Comparison of ENCODE assay signal across 22 mouse cellular contexts in genomic region chr6:94126763-94127162, GRCm38 (mm10).
DNase-seq lines count a peak whose midpoint lies in the region; ATAC-seq and TF ChIP-seq lines count a peak whose summit lies in the region.
"Had no signal": no experiment of that assay in that cellular context is flagged by ENCODE, and none has a peak within 500 bp of the region (broad histone marks: within the 10 kb centered on the region; RNA-seq: fewer than 3 reads in every experiment).

No protein-coding gene starts in this region.

- 39% methylated on average over 4 of the region's 4 CpGs for WGBS in lung, embryonic 14.5 days
- WGBS in lung, adult 2 months: 34% methylated on average over 4 of the region's 4 CpGs
- 54% methylated on average over 4 of the region's 4 CpGs for WGBS in stomach, embryonic 16.5 days

- intact Hi-C loops in gastrocnemius, postnatal 14 days (cut with DNase I; ENCODE audit: low total_unique reads): no loop called here

- peaks cover 27% of the 10 kb centered on the region for H3K4me1 ChIP-seq in lung, embryonic 14.5 days (ENCODE audit: insufficient read depth)
- H3K4me1 ChIP-seq in lung, adult 2 months (ENCODE audit: control insufficient read depth, insufficient read depth, low read length): peaks cover 12% of the 10 kb centered on the region
- H3K4me1 ChIP-seq in stomach, embryonic 16.5 days (ENCODE audit: control insufficient read depth, insufficient read depth, low read length): peaks cover 32% of the 10 kb centered on the region

- H3K27ac ChIP-seq in lung, embryonic 14.5 days (ENCODE audit: low read depth): peak overlapping the region; percentile 69; the same call in 1 of the 2 replicates
- H3K27ac ChIP-seq in stomach, embryonic 16.5 days (ENCODE audit: low read length): peak overlapping the region; percentile 26; the same call in 1 of the 2 replicates
- H3K27ac ChIP-seq: embryonic facial prominence, embryonic 15.5 days; heart, embryonic 15.5 days; hindbrain, embryonic 13.5 days; hindbrain, postnatal 0 days had no signal

- H3K36me3 ChIP-seq in lung, embryonic 14.5 days (ENCODE audit: insufficient read depth): no peaks in the 10 kb centered on the region
- no peaks in the 10 kb centered on the region for H3K36me3 ChIP-seq in stomach, embryonic 16.5 days (ENCODE audit: control insufficient read depth, insufficient read depth, low read length)
- H3K36me3 ChIP-seq: embryonic facial prominence, embryonic 15.5 days; heart, embryonic 15.5 days; hindbrain, embryonic 13.5 days had no signal

- H3K4me3 ChIP-seq in lung, embryonic 14.5 days (ENCODE audit: low read depth, low read length): no peak overlapping the region
- no peak overlapping the region for H3K4me3 ChIP-seq in lung, adult 2 months (replicated peaks; ENCODE audit: extremely low read depth, low read depth, low read length)
- H3K4me3 ChIP-seq in stomach, embryonic 16.5 days (replicated peaks; ENCODE audit: low read length): no peak overlapping the region
- H3K4me3 ChIP-seq: embryonic facial prominence, embryonic 15.5 days; erythroblast, embryonic 14.5 days; heart, embryonic 15.5 days; hindbrain, embryonic 13.5 days had no signal

- H3K9ac ChIP-seq in lung, embryonic 14.5 days: no peak overlapping the region
- H3K9ac ChIP-seq in stomach, embryonic 16.5 days (ENCODE audit: low read length): no peak overlapping the region
- H3K9ac ChIP-seq: embryonic facial prominence, embryonic 15.5 days; heart, embryonic 15.5 days; hindbrain, embryonic 13.5 days had no signal

- H3K9me3 ChIP-seq in lung, embryonic 14.5 days (ENCODE audit: low read depth, low read length): no peaks in the 10 kb centered on the region
- H3K9me3 ChIP-seq in stomach, embryonic 16.5 days (replicated peaks; ENCODE audit: control insufficient read depth, low read length): no peaks in the 10 kb centered on the region
- H3K9me3 ChIP-seq: embryonic facial prominence, embryonic 15.5 days; heart, embryonic 15.5 days; hindbrain, embryonic 13.5 days had no signal

- TF ChIP-seq CTCF in lung, embryonic 14.5 days (IDR thresholded peaks at IDR 0.05; ENCODE audit: low read depth): no peak
- no peak for TF ChIP-seq CTCF in lung, adult 2 months (IDR thresholded peaks at IDR 0.05; ENCODE audit: insufficient read depth, low read length)

- peak; percentile 40 for DNase-seq in lung, embryonic 14.5 days
- DNase-seq in lung, adult 2 months: no peak
- DNase-seq in R1 (ENCODE audit: low read depth, low spot score): peak; percentile 38
- DNase-seq in lung, postnatal 25 days (ENCODE audit: low spot score): peak; percentile 8
- DNase-seq in gastrocnemius, postnatal 14 days: no peak
- DNase-seq: adrenal gland, adult 8-10 months; adrenal gland, postnatal 36 days; cerebellum, adult 8-10 months; cerebellum, postnatal 14 days; embryo, embryonic 11 days; gastrocnemius, postnatal 10 days; heart, postnatal 14 days had no signal

- ATAC-seq in lung, embryonic 14.5 days (ENCODE audit: insufficient read depth): no peak
- ATAC-seq in stomach, embryonic 16.5 days (ENCODE audit: insufficient read depth, low FRiP score): peak; percentile 69; the same call in 1 of the 2 replicates
- no peak for ATAC-seq in erythroid progenitor cell, adult 5-6 weeks (replicated peaks; ENCODE audit: low FRiP score, poor library complexity, severe bottlenecking)
- ATAC-seq: forebrain, embryonic 16.5 days; hindbrain, postnatal 0 days; Patski had no signal

- no peak overlapping the region for H3K4me2 ChIP-seq in lung, embryonic 14.5 days
- H3K4me2 ChIP-seq in stomach, embryonic 16.5 days (ENCODE audit: low read depth, low read length): no peak overlapping the region
- H3K4me2 ChIP-seq: embryonic facial prominence, embryonic 15.5 days; heart, embryonic 15.5 days; hindbrain, embryonic 13.5 days had no signal

- H3K27me3 ChIP-seq in lung, embryonic 14.5 days (ENCODE audit: insufficient read depth, low read length): no peaks in the 10 kb centered on the region
- no peaks in the 10 kb centered on the region for H3K27me3 ChIP-seq in stomach, embryonic 16.5 days (ENCODE audit: control insufficient read depth, insufficient read depth, low read length)
- H3K27me3 ChIP-seq: CH12.LX; embryonic facial prominence, embryonic 15.5 days; heart, embryonic 15.5 days; hindbrain, embryonic 13.5 days; Patski had no signal

- no peak for TF ChIP-seq POLR2A in lung, adult 2 months (IDR thresholded peaks at IDR 0.05; ENCODE audit: borderline replicate concordance, extremely low read depth, low read depth, low read length)

Comparison
In these comparisons a context has a peak if more than half of its experiments do, and no peak if none do; other contexts are left out.
1. DNase-seq: peak in lung, embryonic 14.5 days (single experiment), R1 (single experiment) and lung, postnatal 25 days (single experiment); none in lung, adult 2 months (single experiment) and gastrocnemius, postnatal 14 days (single experiment).